Mouse (Mus musculus) heart, postnatal 10 days (tissue): ENCODE measurements around the gene Acadsb. TPM values are rescaled to one million over a fixed set of nuclear protein-coding genes. Genes with fewer than 3 reads are reported as not detected.

Experiments
- DNase-seq, 2 experiments: peaks; one replicate each; pipeline ENCODE4 v3.0.0; 2021
- intact Hi-C: fragments of 180-260 bp; cut with DNase I; formaldehyde crosslinking; loops from one replicate; pipeline ENCODE4 v1.15.1; 2025
- total RNA-seq, 2 experiments: library from RNA; stranded (reverse); gene quantifications; 2 replicates each; pipeline ENCODE4 v1.2.3; 2021

The Acadsb gene
- total RNA-seq, 2 experiments from 2014 or later, result 78.1 to 80.3 TPM

- DNase-seq, result no peak
- intact Hi-C loops, result no loop called here
These were observed 26.6 kb downstream of the Acadsb start for GRCm38 (mm10) chr7:131437051-131437450.

DNA sequence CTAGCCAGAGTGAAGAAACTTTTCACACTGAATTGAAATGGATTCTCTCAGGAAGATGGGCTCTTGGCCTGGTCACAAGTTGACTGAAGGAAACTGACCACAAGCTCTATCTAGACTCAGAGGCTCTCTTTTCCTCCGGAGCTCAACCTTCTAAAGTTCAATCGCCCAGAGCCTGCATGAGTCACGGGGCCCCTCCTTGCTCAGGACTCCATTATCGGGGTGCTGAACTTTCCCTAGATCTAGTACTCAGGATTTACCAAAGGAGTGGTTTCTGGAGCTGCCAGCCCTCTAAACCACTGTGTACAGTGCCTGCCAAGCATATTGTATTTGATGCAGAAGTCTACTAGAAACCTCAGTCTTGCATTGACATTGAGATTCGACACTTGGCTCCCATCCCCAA, 46.3 kb downstream of the Acadsb start:
- intact Hi-C loops, result no loop called here
- no peak for DNase-seq

DNA sequence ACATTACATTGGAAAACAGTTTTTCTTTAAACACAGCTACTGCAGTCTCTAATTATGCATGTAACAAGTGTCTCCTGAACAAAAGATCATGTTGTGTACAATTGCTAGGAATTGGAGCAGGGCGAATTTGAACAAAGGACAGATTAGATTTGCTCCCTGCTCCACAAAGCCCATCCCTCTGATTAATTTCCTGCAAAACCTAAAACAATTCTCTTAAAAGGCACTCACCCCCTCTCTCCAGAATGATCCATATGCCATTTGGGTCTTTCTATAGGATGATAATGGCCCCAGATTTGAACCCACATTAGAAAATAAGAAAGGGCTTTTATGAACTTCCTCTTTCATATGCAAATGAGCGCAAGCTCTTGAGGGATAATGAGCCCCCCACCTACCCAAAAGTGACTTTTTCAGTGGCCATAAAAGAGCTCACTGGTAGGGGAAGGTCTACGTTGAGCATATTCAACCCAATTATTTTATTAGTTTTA, 54.8 kb downstream of the Acadsb start:
- intact Hi-C loops, result no loop called here
- no peak for DNase-seq

DNA sequence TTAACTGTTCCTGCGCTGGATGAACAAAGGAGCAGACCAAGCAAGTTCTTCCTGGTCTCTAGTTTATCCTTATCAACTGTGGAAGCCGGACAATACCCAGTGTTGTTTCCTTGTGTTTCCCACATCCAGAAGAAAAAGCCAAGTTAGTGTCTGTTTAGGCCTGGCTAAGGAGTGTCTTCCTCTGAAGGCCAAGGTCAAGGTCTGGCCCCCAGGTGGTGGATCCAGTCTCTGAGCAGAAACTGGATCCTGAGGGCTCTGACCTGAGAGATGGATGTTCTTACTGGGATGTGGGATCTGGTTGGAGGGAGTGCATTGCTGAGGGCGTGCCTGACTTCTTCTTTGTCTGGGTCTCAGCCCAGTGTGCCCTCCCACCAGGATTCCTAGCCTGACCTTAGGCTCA, 55.3 kb downstream of the Acadsb start:
- intact Hi-C loops, result no loop called here
- no peak for DNase-seq

- no peak for DNase-seq
- intact Hi-C loops, result no loop called here
These were observed 56.9 kb downstream of the Acadsb start for GRCm38 (mm10) chr7:131467312-131467711.

DNA sequence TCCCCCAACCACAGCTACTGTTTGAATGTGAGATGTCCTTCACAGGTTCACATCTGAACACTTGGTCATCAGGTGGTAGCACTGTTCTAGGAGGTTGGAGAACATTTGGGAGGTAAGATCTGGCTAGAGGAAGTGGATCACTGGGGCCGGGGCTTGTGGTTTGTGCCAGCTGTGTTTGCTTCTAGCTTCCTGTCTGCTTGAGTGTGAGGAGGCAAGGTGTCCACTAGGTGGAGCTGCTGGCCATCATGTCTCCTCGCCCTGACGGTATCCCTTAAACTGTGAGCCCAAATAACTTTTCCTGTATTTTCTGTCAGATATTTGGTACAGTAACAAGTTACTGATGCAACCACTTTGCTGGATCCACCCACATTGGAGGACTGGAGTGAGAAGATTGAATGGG, 59.1 kb downstream of the Acadsb start:
- intact Hi-C loops, result no loop called here

DNA sequence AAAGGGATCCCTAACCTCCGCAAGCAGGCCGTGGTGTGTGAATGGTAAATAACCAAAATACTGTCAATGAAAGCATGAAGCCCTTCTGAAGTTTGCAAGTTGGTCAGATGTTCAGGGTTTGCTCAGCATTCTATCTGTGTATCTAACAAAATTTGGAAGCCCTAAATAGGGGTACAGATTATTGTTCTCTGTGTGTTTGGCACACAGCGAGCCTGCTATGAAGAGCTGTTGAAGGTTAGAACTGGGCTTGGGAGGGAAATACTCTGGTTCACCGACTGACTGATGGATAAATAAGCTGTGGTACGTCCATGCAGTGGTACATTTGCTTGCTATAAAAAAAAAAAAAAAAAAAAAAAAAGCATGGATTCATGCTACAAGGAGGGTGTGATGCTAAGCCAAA, 61.1 kb downstream of the Acadsb start:
- no peak for DNase-seq
- intact Hi-C loops, result no loop called here

More for the DNA sequence above, 59.1 kb downstream of the Acadsb start:
- no peak for DNase-seq

GRCm38 (mm10) chr7:131477140-131477539, 66.7 kb downstream of the Acadsb start:
- intact Hi-C loops, result no loop called here
- DNase-seq, result no peak

DNA sequence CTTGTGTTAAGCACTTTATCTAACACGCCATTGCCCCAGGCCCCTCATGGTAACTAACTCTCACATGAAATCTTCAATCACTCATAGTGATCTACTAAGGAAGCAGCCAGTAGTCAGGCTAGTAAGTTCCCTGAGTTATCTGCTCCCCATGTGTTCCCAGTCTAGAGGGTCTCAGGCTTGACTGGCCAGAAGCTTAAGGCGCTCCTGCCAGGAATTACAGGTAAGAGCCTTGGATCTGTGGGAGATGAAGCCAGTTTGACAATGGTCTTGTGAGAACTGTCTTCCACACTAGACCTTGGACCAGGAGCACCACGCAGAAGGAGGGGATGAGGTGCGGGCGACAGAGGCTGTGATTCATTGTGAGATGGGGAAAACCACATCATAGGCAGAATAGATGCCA, 68.0 kb downstream of the Acadsb start:
- DNase-seq, result no peak
- intact Hi-C loops, result no loop called here

Other genes with a start within 250 kb of the Acadsb start
- 10 to 100 TPM; 16.8 to 17.3 TPM for gene 5430419D17Rik, start 236.2 kb upstream of the Acadsb start, total RNA-seq
- not detected for gene Cuzd1, start 88.3 kb upstream of the Acadsb start, total RNA-seq
- gene Fam24b, start 81.1 kb upstream of the Acadsb start, total RNA-seq, result not detected
- gene Fam24a, start 76.7 kb upstream of the Acadsb start, total RNA-seq, result not detected
- gene 2310057M21Rik, start 47.8 kb upstream of the Acadsb start, total RNA-seq, result 10 to 100 TPM; 14.2 to 16.1 TPM
- gene Pstk, start 39.5 kb upstream of the Acadsb start, total RNA-seq, result 10 to 100 TPM; 51.7 to 55.1 TPM
- gene Ikzf5, start 80 bp upstream of the Acadsb start, total RNA-seq, result 10 to 100 TPM; 32.4 to 34.7 TPM
- not detected for gene Hmx3, start 132.3 kb downstream of the Acadsb start, total RNA-seq
- gene Hmx2, start 138.2 kb downstream of the Acadsb start, total RNA-seq, result not detected
- gene Bub3, start 149.6 kb downstream of the Acadsb start, total RNA-seq, result 10 to 100 TPM; 45.9 to 48.4 TPM